In the genomic region with DNA sequence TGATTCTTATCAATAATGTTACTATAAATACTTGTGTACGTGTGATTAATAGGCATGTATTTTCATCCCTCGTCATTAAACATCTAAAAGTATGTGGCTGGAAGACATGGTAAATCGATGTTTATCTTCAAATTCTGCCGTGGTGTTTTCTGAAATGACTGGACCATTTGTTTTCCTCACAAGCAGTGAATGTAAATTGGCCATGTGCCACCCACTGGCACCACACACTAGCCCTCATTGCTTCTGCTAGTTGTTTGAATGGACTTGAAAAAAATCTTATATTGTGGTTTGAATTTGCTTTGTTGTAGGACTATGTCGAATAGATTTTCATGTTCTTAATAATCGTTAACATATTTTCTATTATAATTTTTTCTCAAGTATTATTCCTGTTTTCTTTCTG, we compare ENCODE assay signal across 12 mouse cellular contexts. TPM values are rescaled to one million over a fixed set of nuclear protein-coding genes. Genes with fewer than 3 reads are reported as not detected.
"Had no signal": no experiment of that assay in that cellular context is flagged by ENCODE, and none has a peak within 500 bp of the region (broad histone marks: within the 10 kb centered on the region; RNA-seq: fewer than 3 reads in every experiment).

No protein-coding gene starts in this region.

- H3K27me3 ChIP-seq: kidney, embryonic 15.5 days; liver, embryonic 13.5 days; midbrain, embryonic 13.5 days had no signal

- H3K36me3 ChIP-seq: kidney, embryonic 15.5 days; liver, embryonic 13.5 days; midbrain, embryonic 13.5 days had no signal

- H3K4me1 ChIP-seq: kidney, embryonic 15.5 days; liver, embryonic 13.5 days; midbrain, embryonic 13.5 days had no signal

- ATAC-seq: midbrain, embryonic 13.5 days had no signal

- H3K4me2 ChIP-seq: kidney, embryonic 15.5 days; liver, embryonic 13.5 days; midbrain, embryonic 13.5 days had no signal

- DNase-seq: kidney, adult 8-10 months; kidney, postnatal 10 days; kidney, postnatal 36 days; liver, embryonic 13.5 days; lung, adult 2 months; lung, postnatal 14 days; lung, postnatal 4 days; thymus, adult 18-20 months; thymus, postnatal 36 days had no signal

- H3K9me3 ChIP-seq: kidney, embryonic 15.5 days; liver, embryonic 13.5 days had no signal

- H3K27ac ChIP-seq: kidney, embryonic 15.5 days; liver, embryonic 13.5 days; midbrain, embryonic 13.5 days had no signal

- H3K4me3 ChIP-seq: kidney, embryonic 15.5 days; liver, embryonic 13.5 days; midbrain, embryonic 13.5 days had no signal

- H3K9ac ChIP-seq: kidney, embryonic 15.5 days; liver, embryonic 13.5 days; midbrain, embryonic 13.5 days had no signal

RNA-seq across cellular contexts. Expression of gene Gvin1, which starts 30.5 kb away (rescaled TPM):
- polyA plus RNA-seq: limb, embryonic 11.5 days had no signal
